Mouse (Mus musculus): ENCODE measurements around the gene Rassf4. TPM values are rescaled to one million over a fixed set of nuclear protein-coding genes. Genes with fewer than 3 reads are reported as not detected.

Rassf4 gene
- polyA plus RNA-seq, 1 experiment: 14.2 TPM

DNA sequence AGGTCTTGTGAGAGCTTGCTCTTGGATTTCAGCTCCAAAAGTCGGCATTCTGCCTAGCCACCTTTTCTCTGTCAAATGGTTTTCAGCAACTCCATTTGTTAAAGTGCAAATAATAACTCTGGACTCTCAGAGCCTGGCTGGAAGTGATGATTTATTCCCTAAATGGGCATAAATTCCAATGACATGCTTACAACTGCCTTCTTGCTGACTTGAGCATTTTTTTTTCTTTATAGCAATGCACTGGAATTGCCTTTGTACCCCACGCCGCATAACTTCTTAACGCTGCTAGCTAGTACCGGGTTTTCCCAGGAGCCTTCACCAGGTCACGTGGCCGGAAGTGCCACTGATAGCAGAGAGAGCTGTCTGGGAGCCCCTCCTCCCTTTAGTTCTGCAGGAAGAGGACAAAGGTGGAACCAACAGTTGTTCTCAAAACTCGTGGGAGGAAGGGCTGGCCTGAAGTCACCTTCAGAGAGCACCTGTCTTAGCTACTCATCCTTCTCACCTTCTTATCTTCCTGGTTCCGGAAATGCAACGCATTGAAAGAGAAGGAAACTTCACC lies 2.7 kb upstream of the Rassf4 start:
- TF ChIP-seq CTCF (IDR thresholded peaks at IDR 0.05; ENCODE audit: borderline replicate concordance, control insufficient read depth, extremely low read depth, insufficient read depth, low read length, poor library complexity) (no peak), POLR2A (IDR thresholded peaks at IDR 0.05; ENCODE audit: control insufficient read depth, extremely low read depth, insufficient read depth, low read length, poor library complexity) (no peak)
- no peaks in the 10 kb centered on the region for H3K36me3 ChIP-seq (ENCODE audit: control insufficient read depth, insufficient read depth, low read length)
- WGBS: 79% methylated on average over 10 of the region's 10 CpGs
- no peak overlapping the region for H3K4me3 ChIP-seq (ENCODE audit: control insufficient read depth, insufficient read depth, low read length)
- no peak for DNase-seq
- H3K27ac ChIP-seq (ENCODE audit: control insufficient read depth, insufficient read depth, low read length): no peak overlapping the region
- peaks cover 20% of the 10 kb centered on the region for H3K4me1 ChIP-seq (replicated peaks; ENCODE audit: control insufficient read depth, insufficient read depth, low read length)
- no peaks in the 10 kb centered on the region for H3K27me3 ChIP-seq (ENCODE audit: control insufficient read depth, insufficient read depth, low read length)

GRCm38 (mm10) chr6:116674283-116674886 lies 633 bp upstream of the Rassf4 start:
- Histone ChIP-seq H3K27me3 (ENCODE audit: control insufficient read depth, insufficient read depth, low read length) (no peaks in the 10 kb centered on the region), H3K27ac (ENCODE audit: control insufficient read depth, insufficient read depth, low read length) (peak overlapping the region; percentile 29; the same call in 1 of the 2 replicates), H3K4me1 (replicated peaks; ENCODE audit: control insufficient read depth, insufficient read depth, low read length) (peaks cover 20% of the 10 kb centered on the region), H3K4me3 (ENCODE audit: control insufficient read depth, insufficient read depth, low read length) (peak overlapping the region; percentile 56), H3K36me3 (ENCODE audit: control insufficient read depth, insufficient read depth, low read length) (no peaks in the 10 kb centered on the region)
- DNase-seq: no peak
- WGBS: 18% methylated on average over 16 of the region's 16 CpGs
- TF ChIP-seq POLR2A (IDR thresholded peaks at IDR 0.05; ENCODE audit: control insufficient read depth, extremely low read depth, insufficient read depth, low read length, poor library complexity): no peak
- no peak for TF ChIP-seq CTCF (IDR thresholded peaks at IDR 0.05; ENCODE audit: borderline replicate concordance, control insufficient read depth, extremely low read depth, insufficient read depth, low read length, poor library complexity)

- 79% methylated on average over 5 of the region's 5 CpGs for WGBS
- no peak for TF ChIP-seq POLR2A (IDR thresholded peaks at IDR 0.05; ENCODE audit: control insufficient read depth, extremely low read depth, insufficient read depth, low read length, poor library complexity)
- no peak for TF ChIP-seq CTCF (IDR thresholded peaks at IDR 0.05; ENCODE audit: borderline replicate concordance, control insufficient read depth, extremely low read depth, insufficient read depth, low read length, poor library complexity)
- Histone ChIP-seq H3K36me3 (ENCODE audit: control insufficient read depth, insufficient read depth, low read length) (no peaks in the 10 kb centered on the region), H3K4me1 (replicated peaks; ENCODE audit: control insufficient read depth, insufficient read depth, low read length) (peaks cover 20% of the 10 kb centered on the region), H3K27me3 (ENCODE audit: control insufficient read depth, insufficient read depth, low read length) (no peaks in the 10 kb centered on the region), H3K4me3 (ENCODE audit: control insufficient read depth, insufficient read depth, low read length) (no peak overlapping the region), H3K27ac (ENCODE audit: control insufficient read depth, insufficient read depth, low read length) (no peak overlapping the region)
- DNase-seq: no peak
Measured at GRCm38 (mm10) chr6:116672349-116672748, 1.4 kb downstream of the Rassf4 start.

- TF ChIP-seq CTCF (IDR thresholded peaks at IDR 0.05; ENCODE audit: borderline replicate concordance, control insufficient read depth, extremely low read depth, insufficient read depth, low read length, poor library complexity) (no peak), POLR2A (IDR thresholded peaks at IDR 0.05; ENCODE audit: control insufficient read depth, extremely low read depth, insufficient read depth, low read length, poor library complexity) (no peak)
- Histone ChIP-seq H3K27me3 (ENCODE audit: control insufficient read depth, insufficient read depth, low read length) (no peaks in the 10 kb centered on the region), H3K36me3 (ENCODE audit: control insufficient read depth, insufficient read depth, low read length) (no peaks in the 10 kb centered on the region), H3K4me1 (replicated peaks; ENCODE audit: control insufficient read depth, insufficient read depth, low read length) (peaks cover 20% of the 10 kb centered on the region), H3K4me3 (ENCODE audit: control insufficient read depth, insufficient read depth, low read length) (no peak overlapping the region), H3K27ac (ENCODE audit: control insufficient read depth, insufficient read depth, low read length) (no peak overlapping the region)
- WGBS: 94% methylated on average over 4 of the region's 4 CpGs
- no peak for DNase-seq
Measured at GRCm38 (mm10) chr6:116671768-116672167, 2.0 kb downstream of the Rassf4 start.

DNA sequence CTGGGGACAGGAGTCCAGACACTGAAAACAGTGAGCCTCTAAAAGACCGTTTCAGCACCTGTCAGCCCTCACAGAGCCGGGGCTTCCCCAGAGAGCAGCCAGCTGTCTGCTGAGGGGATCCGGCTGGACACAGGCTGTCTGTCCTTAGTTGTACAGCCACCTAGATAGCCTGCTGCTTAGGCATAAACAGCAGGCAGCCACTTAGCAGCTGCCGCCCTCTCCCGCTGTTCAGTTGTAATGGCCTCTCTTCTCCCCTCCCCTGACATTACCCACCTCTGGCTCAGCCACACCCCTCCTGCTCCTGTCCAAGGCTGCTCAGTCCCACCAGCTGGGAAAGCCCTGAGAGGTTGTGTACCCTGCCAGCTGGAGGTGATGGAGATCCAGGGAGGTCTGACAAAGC lies 2.7 kb downstream of the Rassf4 start:
- no peak for DNase-seq
- H3K27ac ChIP-seq (ENCODE audit: control insufficient read depth, insufficient read depth, low read length): no peak overlapping the region
- H3K4me1 ChIP-seq (replicated peaks; ENCODE audit: control insufficient read depth, insufficient read depth, low read length): peaks cover 20% of the 10 kb centered on the region
- no peak overlapping the region for H3K4me3 ChIP-seq (ENCODE audit: control insufficient read depth, insufficient read depth, low read length)
- WGBS: 89% methylated on average over 5 of the region's 5 CpGs
- TF ChIP-seq CTCF (IDR thresholded peaks at IDR 0.05; ENCODE audit: borderline replicate concordance, control insufficient read depth, extremely low read depth, insufficient read depth, low read length, poor library complexity) (no peak), POLR2A (IDR thresholded peaks at IDR 0.05; ENCODE audit: control insufficient read depth, extremely low read depth, insufficient read depth, low read length, poor library complexity) (no peak)
- no peaks in the 10 kb centered on the region for H3K27me3 ChIP-seq (ENCODE audit: control insufficient read depth, insufficient read depth, low read length)
- H3K36me3 ChIP-seq (ENCODE audit: control insufficient read depth, insufficient read depth, low read length): no peaks in the 10 kb centered on the region

GRCm38 (mm10) chr6:116670144-116670543 lies 3.6 kb downstream of the Rassf4 start:
- no peak overlapping the region for H3K4me3 ChIP-seq (ENCODE audit: control insufficient read depth, insufficient read depth, low read length)
- H3K4me1 ChIP-seq (replicated peaks; ENCODE audit: control insufficient read depth, insufficient read depth, low read length): peaks cover 20% of the 10 kb centered on the region
- 90% methylated on average over 6 of the region's 6 CpGs for WGBS
- H3K27ac ChIP-seq (ENCODE audit: control insufficient read depth, insufficient read depth, low read length): no peak overlapping the region
- H3K27me3 ChIP-seq (ENCODE audit: control insufficient read depth, insufficient read depth, low read length): no peaks in the 10 kb centered on the region
- TF ChIP-seq CTCF (IDR thresholded peaks at IDR 0.05; ENCODE audit: borderline replicate concordance, control insufficient read depth, extremely low read depth, insufficient read depth, low read length, poor library complexity): no peak
- TF ChIP-seq POLR2A (IDR thresholded peaks at IDR 0.05; ENCODE audit: control insufficient read depth, extremely low read depth, insufficient read depth, low read length, poor library complexity): no peak
- no peaks in the 10 kb centered on the region for H3K36me3 ChIP-seq (ENCODE audit: control insufficient read depth, insufficient read depth, low read length)
- DNase-seq: no peak
